Mouse (Mus musculus) heart, embryonic 14.5 days (tissue): Measurements from ENCODE around the gene Sun2. TPM values are rescaled to one million over a fixed set of nuclear protein-coding genes. Genes with fewer than 3 reads are reported as not detected.

Experiments used
- ATAC-seq: fragments of 200-750 bp; cut with Nextera tagmentation; 2 replicates; pipeline ENCODE4 v1.8.0; 2017; ENCODE audit warnings: low read depth, moderate TSS enrichment; ENCODE audit not compliant: insufficient number of reproducible peaks, insufficient read depth, low FRiP score
- H3K27ac ChIP-seq, 2 experiments: fragments of 200-500 bp in 1 of 2; fragments of 300-500 bp in 1 of 2; sonication (generic) in 1 of 2; replicated peaks in 1 of 2; 2 replicates each; pipeline ENCODE4 v1.5.1; 2012 to 2014; ENCODE audit warnings: low read depth in 2 of 2, low read length in 2 of 2, control low read depth in 1 of 2, mild to moderate bottlenecking in 1 of 2, mixed read lengths in 1 of 2; ENCODE audit not compliant: control insufficient read depth in 1 of 2, insufficient read depth in 1 of 2
- H3K27me3 ChIP-seq: fragments of 300-500 bp; sonication (generic); 2 replicates; pipeline ENCODE4 v1.6.1; 2014; ENCODE audit warnings: mild to moderate bottlenecking, low read length, control low read depth; ENCODE audit not compliant: control insufficient read depth, insufficient read depth
- H3K36me3 ChIP-seq: fragments of 300-500 bp; sonication (generic); 2 replicates; pipeline ENCODE4 v1.6.1; 2014; ENCODE audit warnings: mild to moderate bottlenecking, control low read depth, low read length, mixed read lengths; ENCODE audit not compliant: control insufficient read depth, insufficient read depth
- H3K4me1 ChIP-seq, 2 experiments: fragments of 200-500 bp in 1 of 2; fragments of 300-500 bp in 1 of 2; sonication (generic) in 1 of 2; 2 replicates each; pipeline ENCODE4 v1.6.1; 2012 to 2014; ENCODE audit warnings: low read length in 2 of 2, control low read depth in 1 of 2, mixed read lengths in 1 of 2; ENCODE audit not compliant: control insufficient read depth in 2 of 2, insufficient read depth in 2 of 2
- H3K4me2 ChIP-seq: fragments of 300-500 bp; sonication (generic); 2 replicates; pipeline ENCODE4 v1.6.1; 2014; ENCODE audit warnings: mild to moderate bottlenecking, low read length
- H3K4me3 ChIP-seq, 2 experiments: fragments of 200-500 bp in 1 of 2; fragments of 300-500 bp in 1 of 2; sonication (generic) in 1 of 2; 2 replicates each; pipeline ENCODE4 v1.5.1; 2012 to 2014; ENCODE audit warnings: low read length in 2 of 2, mild to moderate bottlenecking in 2 of 2, control low read depth in 1 of 2, low read depth in 1 of 2, moderate library complexity in 1 of 2; ENCODE audit not compliant: control insufficient read depth in 1 of 2, insufficient read depth in 1 of 2
- H3K9ac ChIP-seq: fragments of 300-500 bp; sonication (generic); 2 replicates; pipeline ENCODE4 v1.6.1; 2014; ENCODE audit warnings: mild to moderate bottlenecking, low read length
- H3K9me3 ChIP-seq: fragments of 300-500 bp; sonication (generic); 2 replicates; pipeline ENCODE4 v1.6.1; 2016; ENCODE audit warnings: low read length, control low read depth; ENCODE audit not compliant: control insufficient read depth
- WGBS: fragments of 180-500 bp; shearing (Covaris S2); extraction: QIAGEN DNeasy Blood & Tissue Kit; methylation state at CpG from one replicate; pipeline ENCODE4 v1.1.7; 2014; 5-methylcytosine and 5-hydroxymethylcytosine counted together
- polyA plus RNA-seq: library from polyadenylated mRNA; unstranded; fragments of >200 nt; fragmentation: Nextera tagmentation; extraction: Ambion mirVana; gene quantifications from 2 replicates; pipeline ENCODE4 v1.2.1, GENCODE M21; 2014

Sun2 gene
- polyA plus RNA-seq, 1 experiment from 2014 or later, result 7.7 TPM

DNA sequence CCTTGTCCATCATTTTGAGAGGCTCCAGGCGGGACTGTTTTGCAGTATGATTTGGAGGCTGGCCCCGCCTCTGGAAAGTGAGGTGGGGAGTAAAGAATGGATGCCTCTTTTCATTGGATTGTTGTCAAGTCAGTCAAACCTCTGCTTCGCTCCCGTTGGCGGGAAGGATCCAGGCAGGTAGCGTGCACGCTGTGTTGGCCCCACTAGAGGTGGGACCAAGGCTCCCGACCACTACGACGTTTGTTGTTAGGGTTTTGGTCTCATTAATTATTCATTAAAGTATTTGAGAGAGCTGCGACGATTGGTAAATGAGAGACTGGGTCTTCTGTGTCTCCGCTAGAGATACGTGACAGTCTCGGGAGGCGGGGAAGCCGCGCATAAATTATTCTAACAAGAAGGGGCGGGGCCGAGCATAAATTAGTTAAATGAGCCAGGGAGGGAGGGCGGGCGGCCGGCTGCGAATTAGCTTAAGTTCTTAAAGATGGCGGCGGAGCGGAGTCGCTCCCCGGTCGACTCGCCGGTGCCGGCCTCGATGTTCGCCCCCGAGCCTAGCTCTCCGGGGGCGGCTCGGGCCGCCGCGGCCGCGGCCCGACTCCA, 51.8 kb downstream of the Sun2 start, which contains the start of gene Gtpbp1:
Gtpbp1 (plus strand) TSS at position 420 of the 597 bp plus-strand sequence.
- Histone ChIP-seq H3K36me3 (no peaks in the 10 kb centered on the region), H3K9ac (peak within 1 kb of the TSS; percentile 93), H3K4me3 (peak within 1 kb of the TSS; percentile 82 to 95), H3K9me3 (no peaks in the 10 kb centered on the region), H3K4me1 (peaks cover 5 to 27% of the 10 kb centered on the region in 2 experiments), H3K27me3 (no peaks in the 10 kb centered on the region), H3K27ac (peak within 1 kb of the TSS; percentile 50 to 87), H3K4me2 (peak within 1 kb of the TSS; percentile 99)
- WGBS, result under 1% methylated on average over 45 of the region's 45 CpGs
- ATAC-seq, result peak; percentile 91

GRCm38 (mm10) chr15:79689662-79690425, 52.5 kb downstream of the Sun2 start:
- Histone ChIP-seq H3K9ac (peak overlapping the region; percentile 53; the same call in 1 of the 2 replicates), H3K27ac (peak overlapping the region in 1 of 2 experiments; percentile 62; a peak in 3 of 4 replicates), H3K27me3 (no peaks in the 10 kb centered on the region), H3K36me3 (no peaks in the 10 kb centered on the region), H3K4me2 (peak overlapping the region; percentile 66), H3K4me1 (peaks cover 9 to 34% of the 10 kb centered on the region in 2 experiments), H3K4me3 (peak overlapping the region; percentile 29 to 32), H3K9me3 (no peaks in the 10 kb centered on the region)
- WGBS, result 15% methylated on average over 24 of the region's 24 CpGs
- ATAC-seq, result no peak

- Histone ChIP-seq H3K9ac (peak overlapping the region; percentile 99), H3K4me1 (peaks cover 19 to 48% of the 10 kb centered on the region in 2 experiments), H3K27ac (peak overlapping the region; percentile 99 to 100), H3K27me3 (no peaks in the 10 kb centered on the region), H3K36me3 (no peaks in the 10 kb centered on the region), H3K9me3 (no peaks in the 10 kb centered on the region), H3K4me3 (peak overlapping the region; percentile 80 to 96), H3K4me2 (peak overlapping the region; percentile 97)
- WGBS, result 6% methylated on average over 8 of the region's 8 CpGs
- no peak for ATAC-seq
Measured at GRCm38 (mm10) chr15:79688268-79688956, 53.9 kb downstream of the Sun2 start.

GRCm38 (mm10) chr15:79687646-79688267, 54.6 kb downstream of the Sun2 start, which contains the start of gene Josd1:
Gene Josd1 (minus strand): TSS chr15:79687919.
- Histone ChIP-seq H3K9me3 (no peaks in the 10 kb centered on the region), H3K4me2 (peak within 1 kb of the TSS; percentile 97), H3K36me3 (no peaks in the 10 kb centered on the region), H3K27ac (peak within 1 kb of the TSS; percentile 99 to 100), H3K4me3 (peak within 1 kb of the TSS; percentile 80 to 96), H3K27me3 (no peaks in the 10 kb centered on the region), H3K4me1 (peaks cover 24 to 55% of the 10 kb centered on the region in 2 experiments), H3K9ac (peak within 1 kb of the TSS; percentile 99)
- ATAC-seq, result peak; percentile 78
- under 1% methylated on average over 66 of the region's 72 CpGs for WGBS

DNA sequence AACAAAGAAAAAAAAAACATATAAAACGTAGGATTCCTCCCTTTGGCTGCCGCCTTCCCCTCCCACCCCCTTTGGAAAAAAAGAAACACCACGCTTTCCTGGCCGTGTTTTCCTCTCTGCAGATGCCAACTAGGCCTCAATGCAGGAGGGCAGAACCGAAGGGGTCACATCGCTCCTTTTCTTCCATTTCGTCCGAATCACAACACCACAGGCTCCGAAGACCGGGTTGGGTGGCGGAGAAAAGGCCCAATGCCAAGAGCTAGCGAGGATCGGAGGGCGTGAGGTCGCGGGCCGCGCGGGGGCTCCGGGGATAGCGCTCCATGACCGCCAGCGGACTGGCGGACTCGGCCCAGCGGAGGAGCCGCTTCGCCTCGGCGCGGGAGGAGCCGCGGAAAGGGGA, 55.2 kb downstream of the Sun2 start:
- H3K4me2 ChIP-seq, result peak overlapping the region; percentile 97
- 0% methylated on average over 21 of the region's 33 CpGs for WGBS
- no peak for ATAC-seq
- H3K36me3 ChIP-seq, result no peaks in the 10 kb centered on the region
- H3K9ac ChIP-seq, result peak overlapping the region; percentile 99
- no peaks in the 10 kb centered on the region for H3K9me3 ChIP-seq
- H3K27me3 ChIP-seq, result no peaks in the 10 kb centered on the region
- peak overlapping the region; percentile 99 to 100 for H3K27ac ChIP-seq
- peaks cover 24 to 60% of the 10 kb centered on the region in 2 experiments for H3K4me1 ChIP-seq
- peak overlapping the region; percentile 80 to 96 for H3K4me3 ChIP-seq

GRCm38 (mm10) chr15:79686046-79686869, 56.1 kb downstream of the Sun2 start:
- Histone ChIP-seq H3K4me3 (peak overlapping the region; percentile 80 to 96), H3K4me1 (peaks cover 25 to 60% of the 10 kb centered on the region in 2 experiments), H3K27me3 (no peaks in the 10 kb centered on the region), H3K9ac (peak overlapping the region; percentile 99), H3K27ac (peak overlapping the region; percentile 12 to 99), H3K4me2 (peak overlapping the region; percentile 97), H3K36me3 (no peaks in the 10 kb centered on the region), H3K9me3 (no peaks in the 10 kb centered on the region)
- no peak for ATAC-seq
- WGBS, result 2% methylated on average over 15 of the region's 15 CpGs
